In the genomic region with DNA sequence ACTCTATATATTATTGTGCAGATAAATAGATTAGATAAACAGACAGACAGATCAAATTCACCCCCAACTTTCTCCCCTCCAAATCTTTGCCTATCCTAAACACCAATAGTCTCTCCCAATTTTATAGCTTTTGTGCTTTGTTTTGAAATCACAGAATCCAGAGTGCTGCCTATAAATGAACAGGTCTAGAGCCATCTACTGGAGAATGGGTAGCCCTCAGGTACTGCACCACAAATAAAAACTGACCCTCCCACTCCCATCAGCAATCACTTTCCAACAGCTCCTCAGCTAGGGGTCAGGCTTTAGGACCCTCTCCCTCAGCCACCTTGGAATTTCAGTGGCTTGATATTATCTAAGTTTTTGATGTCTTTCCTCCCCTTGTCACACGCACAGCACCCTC, we compare ENCODE assay signal across 13 mouse cellular contexts. TPM values are rescaled to one million over a fixed set of nuclear protein-coding genes. Genes with fewer than 3 reads are reported as not detected.
DNase-seq lines count a peak whose midpoint lies in the region; ATAC-seq and TF ChIP-seq lines count a peak whose summit lies in the region.
"Had no signal": no experiment of that assay in that cellular context is flagged by ENCODE, and none has a peak within 500 bp of the region (broad histone marks: within the 10 kb centered on the region; RNA-seq: fewer than 3 reads in every experiment).

No protein-coding gene starts in this region.

- no peak for DNase-seq in hindbrain, postnatal 0 days (ENCODE audit: low spot score)
- DNase-seq in midbrain, postnatal 0 days (ENCODE audit: low spot score), result no peak
- DNase-seq in midbrain, embryonic 10.5 days (ENCODE audit: low spot score), result no peak
- no peak for DNase-seq in stomach, postnatal 0 days (ENCODE audit: low spot score)
- DNase-seq in testis, postnatal 14 days (ENCODE audit: low spot score), result no peak
- no peak for DNase-seq in B cell, adult 2 months

- WGBS in hindbrain, postnatal 0 days, result 79% methylated on average over 1 of the region's 1 CpGs
- WGBS in hindbrain, embryonic 16.5 days, result 71% methylated on average over 1 of the region's 1 CpGs
- 81% methylated on average over 1 of the region's 1 CpGs for WGBS in midbrain, postnatal 0 days
- WGBS in midbrain, embryonic 10.5 days, result 90% methylated on average over 1 of the region's 1 CpGs
- 84% methylated on average over 1 of the region's 1 CpGs for WGBS in stomach, postnatal 0 days

- H3K27ac ChIP-seq in hindbrain, postnatal 0 days, result no peak overlapping the region
- H3K27ac ChIP-seq in hindbrain, embryonic 16.5 days (ENCODE audit: low read depth, low read length), result no peak overlapping the region
- H3K27ac ChIP-seq in midbrain, postnatal 0 days (ENCODE audit: low read depth, low read length), result no peak overlapping the region
- H3K27ac ChIP-seq in midbrain, embryonic 10.5 days (replicated peaks), result no peak overlapping the region
- no peak overlapping the region for H3K27ac ChIP-seq in stomach, postnatal 0 days (replicated peaks)
- H3K27ac ChIP-seq: hindbrain, embryonic 15.5 days; lung, embryonic 15.5 days had no signal

- peak; percentile 37; the same call in 1 of the 2 replicates for TF ChIP-seq CTCF in hindbrain, postnatal 0 days (IDR thresholded peaks at IDR 0.05; ENCODE audit: low read depth)
- peak; percentile 31 for TF ChIP-seq CTCF in midbrain, postnatal 0 days (IDR thresholded peaks at IDR 0.05)
- TF ChIP-seq CTCF in stomach, postnatal 0 days (IDR thresholded peaks at IDR 0.05; ENCODE audit: low read depth), result peak; percentile 70

- no peaks in the 10 kb centered on the region for H3K9me3 ChIP-seq in hindbrain, postnatal 0 days (ENCODE audit: low read length)
- no peaks in the 10 kb centered on the region for H3K9me3 ChIP-seq in hindbrain, embryonic 16.5 days (ENCODE audit: control insufficient read depth, low read length)
- H3K9me3 ChIP-seq in midbrain, postnatal 0 days (ENCODE audit: low read length), result no peaks in the 10 kb centered on the region
- no peaks in the 10 kb centered on the region for H3K9me3 ChIP-seq in midbrain, embryonic 10.5 days (replicated peaks)
- no peaks in the 10 kb centered on the region for H3K9me3 ChIP-seq in stomach, postnatal 0 days (ENCODE audit: control insufficient read depth, low read length)
- H3K9me3 ChIP-seq: heart, embryonic 12.5 days; hindbrain, embryonic 15.5 days; lung, embryonic 15.5 days had no signal

- no peaks in the 10 kb centered on the region for H3K27me3 ChIP-seq in hindbrain, postnatal 0 days (ENCODE audit: insufficient read depth, low read length)
- H3K27me3 ChIP-seq in hindbrain, embryonic 16.5 days (replicated peaks; ENCODE audit: control insufficient read depth, insufficient read depth, low read length), result no peaks in the 10 kb centered on the region
- no peaks in the 10 kb centered on the region for H3K27me3 ChIP-seq in midbrain, postnatal 0 days (ENCODE audit: insufficient read depth, low read length)
- H3K27me3 ChIP-seq in midbrain, embryonic 10.5 days (ENCODE audit: low read depth, poor library complexity, severe bottlenecking), result no peaks in the 10 kb centered on the region
- H3K27me3 ChIP-seq in stomach, postnatal 0 days (ENCODE audit: control insufficient read depth, insufficient read depth, low read length), result no peaks in the 10 kb centered on the region
- H3K27me3 ChIP-seq: heart, embryonic 12.5 days; hindbrain, embryonic 15.5 days; lung, embryonic 15.5 days had no signal

- no peak overlapping the region for H3K9ac ChIP-seq in hindbrain, postnatal 0 days (replicated peaks; ENCODE audit: low read length)
- no peak overlapping the region for H3K9ac ChIP-seq in hindbrain, embryonic 16.5 days (ENCODE audit: low read depth, low read length)
- no peak overlapping the region for H3K9ac ChIP-seq in midbrain, postnatal 0 days (replicated peaks; ENCODE audit: low read length, poor library complexity, severe bottlenecking)
- no peak overlapping the region for H3K9ac ChIP-seq in stomach, postnatal 0 days (ENCODE audit: low read length)
- H3K9ac ChIP-seq: heart, embryonic 12.5 days; hindbrain, embryonic 15.5 days; lung, embryonic 15.5 days had no signal

- H3K4me1 ChIP-seq in hindbrain, postnatal 0 days (ENCODE audit: insufficient read depth, low read length), result no peaks in the 10 kb centered on the region
- H3K4me1 ChIP-seq in hindbrain, embryonic 16.5 days (ENCODE audit: control insufficient read depth, insufficient read depth, low read depth, low read length), result no peaks in the 10 kb centered on the region
- H3K4me1 ChIP-seq in midbrain, postnatal 0 days (ENCODE audit: insufficient read depth, low read length), result no peaks in the 10 kb centered on the region
- H3K4me1 ChIP-seq in midbrain, embryonic 10.5 days, result peaks cover 14% of the 10 kb centered on the region
- no peaks in the 10 kb centered on the region for H3K4me1 ChIP-seq in stomach, postnatal 0 days (replicated peaks; ENCODE audit: control insufficient read depth, insufficient read depth)
- H3K4me1 ChIP-seq: heart, embryonic 12.5 days; hindbrain, embryonic 15.5 days; lung, embryonic 15.5 days had no signal

- H3K4me3 ChIP-seq in hindbrain, postnatal 0 days (ENCODE audit: low read length), result no peak overlapping the region
- no peak overlapping the region for H3K4me3 ChIP-seq in hindbrain, embryonic 16.5 days (ENCODE audit: low read length)
- H3K4me3 ChIP-seq in midbrain, postnatal 0 days (ENCODE audit: low read depth, low read length), result no peak overlapping the region
- no peak overlapping the region for H3K4me3 ChIP-seq in midbrain, embryonic 10.5 days
- no peak overlapping the region for H3K4me3 ChIP-seq in stomach, postnatal 0 days (ENCODE audit: low read depth, low read length)
- H3K4me3 ChIP-seq: heart, embryonic 12.5 days; hindbrain, embryonic 15.5 days; lung, embryonic 15.5 days had no signal

- H3K4me2 ChIP-seq in hindbrain, postnatal 0 days (ENCODE audit: low read depth, low read length), result no peak overlapping the region
- no peak overlapping the region for H3K4me2 ChIP-seq in hindbrain, embryonic 16.5 days (ENCODE audit: low read length)
- H3K4me2 ChIP-seq in midbrain, postnatal 0 days (ENCODE audit: low read depth, low read length, poor library complexity, severe bottlenecking), result no peak overlapping the region
- no peak overlapping the region for H3K4me2 ChIP-seq in stomach, postnatal 0 days (replicated peaks; ENCODE audit: low read depth)
- H3K4me2 ChIP-seq: heart, embryonic 12.5 days; hindbrain, embryonic 15.5 days; lung, embryonic 15.5 days had no signal

- TF ChIP-seq EP300 in stomach, postnatal 0 days (optimal IDR thresholded peaks at IDR 0.05), result no peak

- ATAC-seq in hindbrain, postnatal 0 days, result no peak
- no peak for ATAC-seq in hindbrain, embryonic 16.5 days
- ATAC-seq in midbrain, postnatal 0 days (ENCODE audit: low FRiP score), result no peak
- peak; percentile 67 for ATAC-seq in erythroblast, adult 5-6 weeks (replicated peaks; ENCODE audit: low FRiP score, poor library complexity, severe bottlenecking)
- peak; percentile 69; the same call in 1 of the 2 replicates for ATAC-seq in stomach, postnatal 0 days (ENCODE audit: low FRiP score, low TSS enrichment)

- no peaks in the 10 kb centered on the region for H3K36me3 ChIP-seq in hindbrain, postnatal 0 days (ENCODE audit: insufficient read depth, low read length)
- H3K36me3 ChIP-seq in hindbrain, embryonic 16.5 days (ENCODE audit: control insufficient read depth, insufficient read depth, low read length), result no peaks in the 10 kb centered on the region
- no peaks in the 10 kb centered on the region for H3K36me3 ChIP-seq in midbrain, postnatal 0 days (ENCODE audit: insufficient read depth, low read length)
- no peaks in the 10 kb centered on the region for H3K36me3 ChIP-seq in midbrain, embryonic 10.5 days
- H3K36me3 ChIP-seq in stomach, postnatal 0 days (ENCODE audit: control insufficient read depth, insufficient read depth, low read length), result no peaks in the 10 kb centered on the region
- H3K36me3 ChIP-seq: heart, embryonic 12.5 days; hindbrain, embryonic 15.5 days; lung, embryonic 15.5 days had no signal

RNA-seq across cellular contexts. Expression of a gene that starts 24.1 kb away (rescaled TPM):
- total RNA-seq in hindbrain, postnatal 0 days (2014; rRNA removed), result not detected in 2 replicates
- not detected in 2 replicates for polyA plus RNA-seq in hindbrain, postnatal 0 days (2015; fragmentation: Nextera tagmentation; extraction: Ambion mirVana)
- polyA plus RNA-seq in hindbrain, embryonic 16.5 days (2015; fragmentation: Nextera tagmentation; extraction: Ambion mirVana), result not detected in 2 replicates
- not detected in 2 replicates for total RNA-seq in midbrain, postnatal 0 days (2014; rRNA removed)
- not detected in 2 replicates for polyA plus RNA-seq in midbrain, postnatal 0 days (2015; fragmentation: Nextera tagmentation; extraction: Ambion mirVana)
- polyA plus RNA-seq in midbrain, embryonic 10.5 days (2016; fragmentation: Nextera tagmentation; extraction: Ambion mirVana), result not detected in 2 replicates
- total RNA-seq in erythroblast, adult 5-6 weeks (2015; ENCODE audit: low replicate concordance), result not detected in 2 replicates
- total RNA-seq in erythroblast, adult 5-6 weeks (2017; ENCODE audit: low replicate concordance), result not detected in 2 replicates
- polyA plus RNA-seq in stomach, postnatal 0 days (2015; fragmentation: Nextera tagmentation; extraction: Ambion mirVana), result 0.16 and 0.24 TPM in 2 replicates
- total RNA-seq: left cerebral cortex, postnatal 14 days; neutrophil, adult 5-6 weeks had no signal
- polyA plus RNA-seq: hindbrain, embryonic 15.5 days; lung, embryonic 15.5 days had no signal

RNA-seq across cellular contexts. Expression of a gene that starts 44.9 kb away (rescaled TPM):
- 0.32 and 1.3 TPM in 2 replicates for total RNA-seq in hindbrain, postnatal 0 days (2014; rRNA removed)
- 0.58 and 0.59 TPM in 2 replicates for polyA plus RNA-seq in hindbrain, postnatal 0 days (2015; fragmentation: Nextera tagmentation; extraction: Ambion mirVana)
- 0.41 and 1.0 TPM in 2 replicates for polyA plus RNA-seq in hindbrain, embryonic 16.5 days (2015; fragmentation: Nextera tagmentation; extraction: Ambion mirVana)
- total RNA-seq in midbrain, postnatal 0 days (2014; rRNA removed), result 0.71 and 0.99 TPM in 2 replicates
- polyA plus RNA-seq in midbrain, postnatal 0 days (2015; fragmentation: Nextera tagmentation; extraction: Ambion mirVana), result 0.42 TPM in 2 replicates
- polyA plus RNA-seq in midbrain, embryonic 10.5 days (2016; fragmentation: Nextera tagmentation; extraction: Ambion mirVana), result 0.42 TPM in 2 replicates
- 2.7 and 5.4 TPM in 2 replicates for total RNA-seq in erythroblast, adult 5-6 weeks (2015; ENCODE audit: low replicate concordance)
- total RNA-seq in erythroblast, adult 5-6 weeks (2017; ENCODE audit: low replicate concordance), result 1.4 and 2.5 TPM in 2 replicates
- polyA plus RNA-seq in stomach, postnatal 0 days (2015; fragmentation: Nextera tagmentation; extraction: Ambion mirVana), result 47.7 and 52.8 TPM in 2 replicates

RNA-seq across cellular contexts. Expression of a gene that starts 47.6 kb away (rescaled TPM):
- total RNA-seq in hindbrain, postnatal 0 days (2014; rRNA removed), result 23.6 and 30.0 TPM in 2 replicates
- polyA plus RNA-seq in hindbrain, postnatal 0 days (2015; fragmentation: Nextera tagmentation; extraction: Ambion mirVana), result 13.3 and 13.5 TPM in 2 replicates
- 17.6 and 21.0 TPM in 2 replicates for polyA plus RNA-seq in hindbrain, embryonic 16.5 days (2015; fragmentation: Nextera tagmentation; extraction: Ambion mirVana)
- total RNA-seq in midbrain, postnatal 0 days (2014; rRNA removed), result 26.6 and 41.0 TPM in 2 replicates
- polyA plus RNA-seq in midbrain, postnatal 0 days (2015; fragmentation: Nextera tagmentation; extraction: Ambion mirVana), result 16.9 and 17.2 TPM in 2 replicates
- polyA plus RNA-seq in midbrain, embryonic 10.5 days (2016; fragmentation: Nextera tagmentation; extraction: Ambion mirVana), result 5.5 and 8.1 TPM in 2 replicates
- 20.9 and 21.1 TPM in 2 replicates for total RNA-seq in erythroblast, adult 5-6 weeks (2015; ENCODE audit: low replicate concordance)
- total RNA-seq in erythroblast, adult 5-6 weeks (2017; ENCODE audit: low replicate concordance), result 51.3 and 55.4 TPM in 2 replicates
- polyA plus RNA-seq in stomach, postnatal 0 days (2015; fragmentation: Nextera tagmentation; extraction: Ambion mirVana), result 4.6 and 4.8 TPM in 2 replicates

RNA-seq across cellular contexts. Expression of a gene that starts 49.8 kb away (rescaled TPM):
- total RNA-seq in hindbrain, postnatal 0 days (2014; rRNA removed), result not detected in 2 replicates
- not detected in 2 replicates for polyA plus RNA-seq in hindbrain, postnatal 0 days (2015; fragmentation: Nextera tagmentation; extraction: Ambion mirVana)
- polyA plus RNA-seq in hindbrain, embryonic 16.5 days (2015; fragmentation: Nextera tagmentation; extraction: Ambion mirVana), result not detected in 2 replicates
- not detected in 2 replicates for total RNA-seq in midbrain, postnatal 0 days (2014; rRNA removed)
- not detected in 2 replicates for polyA plus RNA-seq in midbrain, postnatal 0 days (2015; fragmentation: Nextera tagmentation; extraction: Ambion mirVana)
- polyA plus RNA-seq in midbrain, embryonic 10.5 days (2016; fragmentation: Nextera tagmentation; extraction: Ambion mirVana), result not detected in 2 replicates
- not detected in 2 replicates for total RNA-seq in erythroblast, adult 5-6 weeks (2015; ENCODE audit: low replicate concordance)
- total RNA-seq in erythroblast, adult 5-6 weeks (2017; ENCODE audit: low replicate concordance), result not detected in 2 replicates
- 0.22 and 0.46 TPM in 2 replicates for polyA plus RNA-seq in stomach, postnatal 0 days (2015; fragmentation: Nextera tagmentation; extraction: Ambion mirVana)
- polyA plus RNA-seq: heart, embryonic 12.5 days; hindbrain, embryonic 15.5 days; lung, embryonic 15.5 days had no signal

RNA-seq across cellular contexts. Expression of a gene that starts 59.5 kb away (rescaled TPM):
- 10.4 and 11.9 TPM in 2 replicates for total RNA-seq in hindbrain, postnatal 0 days (2014; rRNA removed)
- polyA plus RNA-seq in hindbrain, postnatal 0 days (2015; fragmentation: Nextera tagmentation; extraction: Ambion mirVana), result 19.3 and 20.7 TPM in 2 replicates
- 12.4 and 15.2 TPM in 2 replicates for polyA plus RNA-seq in hindbrain, embryonic 16.5 days (2015; fragmentation: Nextera tagmentation; extraction: Ambion mirVana)
- 9.8 and 13.0 TPM in 2 replicates for total RNA-seq in midbrain, postnatal 0 days (2014; rRNA removed)
- 15.4 and 21.0 TPM in 2 replicates for polyA plus RNA-seq in midbrain, postnatal 0 days (2015; fragmentation: Nextera tagmentation; extraction: Ambion mirVana)
- polyA plus RNA-seq in midbrain, embryonic 10.5 days (2016; fragmentation: Nextera tagmentation; extraction: Ambion mirVana), result 11.5 and 16.6 TPM in 2 replicates
- 75.7 and 84.2 TPM in 2 replicates for total RNA-seq in erythroblast, adult 5-6 weeks (2015; ENCODE audit: low replicate concordance)
- 86.2 and 95.5 TPM in 2 replicates for total RNA-seq in erythroblast, adult 5-6 weeks (2017; ENCODE audit: low replicate concordance)
- 24.2 and 25.2 TPM in 2 replicates for polyA plus RNA-seq in stomach, postnatal 0 days (2015; fragmentation: Nextera tagmentation; extraction: Ambion mirVana)

Comparison
In these comparisons a context has a peak if more than half of its experiments do, and no peak if none do; other contexts are left out.
1. ATAC-seq: peak in erythroblast, adult 5-6 weeks (single experiment) and stomach, postnatal 0 days (single experiment); none in hindbrain, postnatal 0 days (single experiment), hindbrain, embryonic 16.5 days (single experiment) and midbrain, postnatal 0 days (single experiment).
2. RNA of a gene that starts 44.9 kb away (polyA plus RNA-seq): 47.7 to 52.8 TPM in stomach, postnatal 0 days; 0.41 to 1.0 TPM in hindbrain, embryonic 16.5 days, 0.58 to 0.59 TPM in hindbrain, postnatal 0 days, 0.42 TPM in midbrain, embryonic 10.5 days and 0.42 TPM in midbrain, postnatal 0 days; every median in the first group is over 10 times any median in the second.
3. Peak in every context shown above with its lines, with median percentiles within 50 percentile points of each other: CTCF ChIP-seq.